Mouse (Mus musculus) lung, adult 2 months (tissue): Measurements from ENCODE around the gene Tns3.

ENCODE experiments used
- CTCF ChIP-seq: fragments of 200-500 bp; IDR thresholded peaks from 2 replicates; pipeline ENCODE4 v1.5.1; 2011; ENCODE audit warnings: mild to moderate bottlenecking, low read length, control low read depth; ENCODE audit not compliant: insufficient read depth
- POLR2A ChIP-seq: fragments of 200-500 bp; IDR thresholded peaks from 2 replicates; pipeline ENCODE4 v1.6.1; 2011; ENCODE audit warnings: low read depth, mild to moderate bottlenecking, control low read depth, low read length, borderline replicate concordance; ENCODE audit errors: extremely low read depth

GRCm38 (mm10) chr11:8639007-8639718, 25.2 kb downstream of the Tns3 start:
- TF ChIP-seq CTCF (no peak), POLR2A (no peak)
